Mouse (Mus musculus): ENCODE results near the gene Hand1.
"Not testable (repeated sequence)": the region's sequence is repeated elsewhere in the genome, so short reads cannot be mapped to it uniquely, and the experiment has no call there.

The Hand1 gene

GRCm38 (mm10) chr11:57827048-57827914 lies 5.3 kb downstream of the Hand1 start:
- Histone ChIP-seq H3K27me3 (ENCODE audit: control insufficient read depth, insufficient read depth, low read length, poor library complexity, severe bottlenecking) (no peaks in the 10 kb centered on the region), H3K36me3 (ENCODE audit: control insufficient read depth, insufficient read depth, low read length, poor library complexity, severe bottlenecking) (no peaks in the 10 kb centered on the region)
- no peak for DNase-seq (ENCODE audit: low read depth, low spot score)

GRCm38 (mm10) chr11:57825234-57825633 lies 7.4 kb downstream of the Hand1 start:
- H3K36me3 ChIP-seq (ENCODE audit: control insufficient read depth, insufficient read depth, low read length, poor library complexity, severe bottlenecking); H3K27me3 ChIP-seq (ENCODE audit: control insufficient read depth, insufficient read depth, low read length, poor library complexity, severe bottlenecking): not testable (repeated sequence)
- peak; percentile 34 for DNase-seq (ENCODE audit: low read depth, low spot score)

GRCm38 (mm10) chr11:57823714-57824113 lies 8.9 kb downstream of the Hand1 start:
- Histone ChIP-seq H3K27me3 (ENCODE audit: control insufficient read depth, insufficient read depth, low read length, poor library complexity, severe bottlenecking) (no peaks in the 10 kb centered on the region), H3K36me3 (ENCODE audit: control insufficient read depth, insufficient read depth, low read length, poor library complexity, severe bottlenecking) (no peaks in the 10 kb centered on the region)

GRCm38 (mm10) chr11:57823159-57823558 lies 9.5 kb downstream of the Hand1 start:
- H3K27me3 ChIP-seq (ENCODE audit: control insufficient read depth, insufficient read depth, low read length, poor library complexity, severe bottlenecking) = not testable (repeated sequence)

More at GRCm38 (mm10) chr11:57823714-57824113, 8.9 kb downstream of the Hand1 start:
- DNase-seq (ENCODE audit: low read depth, low spot score) = no peak

GRCm38 (mm10) chr11:57819999-57820581 lies 12.5 kb downstream of the Hand1 start:
- H3K27me3 ChIP-seq (ENCODE audit: control insufficient read depth, insufficient read depth, low read length, poor library complexity, severe bottlenecking) = no peaks in the 10 kb centered on the region
- peak; percentile 80 for DNase-seq (ENCODE audit: low read depth, low spot score)

More at GRCm38 (mm10) chr11:57823159-57823558, 9.5 kb downstream of the Hand1 start:
- not testable (repeated sequence) for H3K36me3 ChIP-seq (ENCODE audit: control insufficient read depth, insufficient read depth, low read length, poor library complexity, severe bottlenecking); DNase-seq (ENCODE audit: low read depth, low spot score)

GRCm38 (mm10) chr11:57818189-57818588 lies 14.4 kb downstream of the Hand1 start:
- Histone ChIP-seq H3K27me3 (ENCODE audit: control insufficient read depth, insufficient read depth, low read length, poor library complexity, severe bottlenecking) (no peaks in the 10 kb centered on the region), H3K36me3 (ENCODE audit: control insufficient read depth, insufficient read depth, low read length, poor library complexity, severe bottlenecking) (no peaks in the 10 kb centered on the region)
- no peak for DNase-seq (ENCODE audit: low read depth, low spot score)

More at GRCm38 (mm10) chr11:57819999-57820581, 12.5 kb downstream of the Hand1 start:
- H3K36me3 ChIP-seq (ENCODE audit: control insufficient read depth, insufficient read depth, low read length, poor library complexity, severe bottlenecking) = no peaks in the 10 kb centered on the region

- Histone ChIP-seq H3K27me3 (ENCODE audit: control insufficient read depth, insufficient read depth, low read length, poor library complexity, severe bottlenecking) (no peaks in the 10 kb centered on the region), H3K36me3 (ENCODE audit: control insufficient read depth, insufficient read depth, low read length, poor library complexity, severe bottlenecking) (peaks cover 3% of the 10 kb centered on the region)
- DNase-seq (ENCODE audit: low read depth, low spot score) = no peak
Measured at GRCm38 (mm10) chr11:57813641-57814040, 19.0 kb downstream of the Hand1 start.

GRCm38 (mm10) chr11:57812212-57812611 lies 20.4 kb downstream of the Hand1 start:
- Histone ChIP-seq H3K36me3 (ENCODE audit: control insufficient read depth, insufficient read depth, low read length, poor library complexity, severe bottlenecking) (peaks cover 3% of the 10 kb centered on the region), H3K27me3 (ENCODE audit: control insufficient read depth, insufficient read depth, low read length, poor library complexity, severe bottlenecking) (no peaks in the 10 kb centered on the region)
- DNase-seq (ENCODE audit: low read depth, low spot score) = no peak

GRCm38 (mm10) chr11:57811006-57811405 lies 21.6 kb downstream of the Hand1 start:
- Histone ChIP-seq H3K27me3 (ENCODE audit: control insufficient read depth, insufficient read depth, low read length, poor library complexity, severe bottlenecking) (no peaks in the 10 kb centered on the region), H3K36me3 (ENCODE audit: control insufficient read depth, insufficient read depth, low read length, poor library complexity, severe bottlenecking) (peaks cover 3% of the 10 kb centered on the region)
- no peak for DNase-seq (ENCODE audit: low read depth, low spot score)

- no peak for DNase-seq (ENCODE audit: low read depth, low spot score)
- Histone ChIP-seq H3K36me3 (ENCODE audit: control insufficient read depth, insufficient read depth, low read length, poor library complexity, severe bottlenecking) (peaks cover 3% of the 10 kb centered on the region), H3K27me3 (ENCODE audit: control insufficient read depth, insufficient read depth, low read length, poor library complexity, severe bottlenecking) (no peaks in the 10 kb centered on the region)
Measured at GRCm38 (mm10) chr11:57809732-57810098, 22.9 kb downstream of the Hand1 start.

- H3K27me3 ChIP-seq (ENCODE audit: control insufficient read depth, insufficient read depth, low read length, poor library complexity, severe bottlenecking) = no peaks in the 10 kb centered on the region
- H3K36me3 ChIP-seq (ENCODE audit: control insufficient read depth, insufficient read depth, low read length, poor library complexity, severe bottlenecking) = peaks cover 3% of the 10 kb centered on the region
- no peak for DNase-seq (ENCODE audit: low read depth, low spot score)
Measured at GRCm38 (mm10) chr11:57809017-57809731, 23.4 kb downstream of the Hand1 start.

GRCm38 (mm10) chr11:57805047-57805446 lies 27.6 kb downstream of the Hand1 start:
- H3K36me3 ChIP-seq (ENCODE audit: control insufficient read depth, insufficient read depth, low read length, poor library complexity, severe bottlenecking) = no peaks in the 10 kb centered on the region

GRCm38 (mm10) chr11:57802511-57802870 lies 30.1 kb downstream of the Hand1 start:
- H3K36me3 ChIP-seq (ENCODE audit: control insufficient read depth, insufficient read depth, low read length, poor library complexity, severe bottlenecking) = no peaks in the 10 kb centered on the region
- H3K27me3 ChIP-seq (ENCODE audit: control insufficient read depth, insufficient read depth, low read length, poor library complexity, severe bottlenecking) = no peaks in the 10 kb centered on the region
- peak; percentile 18 for DNase-seq (ENCODE audit: low read depth, low spot score)

More at GRCm38 (mm10) chr11:57805047-57805446, 27.6 kb downstream of the Hand1 start:
- no peak for DNase-seq (ENCODE audit: low read depth, low spot score)
- no peaks in the 10 kb centered on the region for H3K27me3 ChIP-seq (ENCODE audit: control insufficient read depth, insufficient read depth, low read length, poor library complexity, severe bottlenecking)

- no peaks in the 10 kb centered on the region for H3K27me3 ChIP-seq (ENCODE audit: control insufficient read depth, insufficient read depth, low read length, poor library complexity, severe bottlenecking)
- peak; percentile 35 for DNase-seq (ENCODE audit: low read depth, low spot score)
- no peaks in the 10 kb centered on the region for H3K36me3 ChIP-seq (ENCODE audit: control insufficient read depth, insufficient read depth, low read length, poor library complexity, severe bottlenecking)
Measured at GRCm38 (mm10) chr11:57801766-57802510, 30.7 kb downstream of the Hand1 start.

Data from splenic B cell, adult 2 months (primary cell).